Mouse (Mus musculus) ES-Bruce4 (cell line): ENCODE results near the gene Gm5475.

Experiments used
- CTCF ChIP-seq: IDR thresholded peaks from one replicate; pipeline ENCODE4 v1.8.1; 2011; ENCODE audit warnings: low read depth, low read length
- POLR2A ChIP-seq: IDR thresholded peaks from one replicate; pipeline ENCODE4 v1.8.1; 2011; ENCODE audit warnings: low read length; ENCODE audit not compliant: insufficient read depth

DNA sequence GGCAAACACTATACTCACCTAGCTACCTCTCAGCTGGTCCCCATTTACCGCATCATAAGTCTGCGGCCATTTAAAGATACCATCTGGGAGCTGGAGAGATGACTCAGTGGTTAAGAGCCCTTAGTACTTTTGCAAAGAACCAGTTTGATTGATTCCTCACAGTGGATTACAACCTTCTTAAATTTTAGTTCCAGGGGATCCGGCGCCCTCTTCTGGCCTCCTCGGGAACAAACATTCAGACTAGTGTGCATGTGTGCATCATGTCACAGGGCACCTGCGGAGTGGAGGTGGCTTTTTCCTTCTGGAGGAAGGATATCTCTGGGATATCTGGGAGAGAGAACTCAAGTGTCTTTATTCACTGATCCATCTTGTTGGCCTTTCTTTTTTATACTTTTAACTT, 41.8 kb downstream of the Gm5475 start:
- peak; percentile 67 for TF ChIP-seq CTCF
- no peak for TF ChIP-seq POLR2A
